11 mouse cellular contexts compared by ENCODE assay signal in genomic region chr7:101028444-101028757, GRCm38 (mm10). TPM values are rescaled to one million over a fixed set of nuclear protein-coding genes. Genes with fewer than 3 reads are reported as not detected.
DNase-seq lines count a peak whose midpoint lies in the region; ATAC-seq and TF ChIP-seq lines count a peak whose summit lies in the region.
"Had no signal": no experiment of that assay in that cellular context is flagged by ENCODE, and none has a peak within 500 bp of the region (broad histone marks: within the 10 kb centered on the region; RNA-seq: fewer than 3 reads in every experiment).

No protein-coding gene starts in this region.

- no peak for TF ChIP-seq CTCF in midbrain, postnatal 0 days (IDR thresholded peaks at IDR 0.05)

- ATAC-seq in midbrain, postnatal 0 days (ENCODE audit: low FRiP score), result no peak
- no peak for ATAC-seq in midbrain, embryonic 16.5 days
- 0 out of 2 replicates have a peak, but pooled peaks have one; percentile 47 for ATAC-seq in monocyte, adult 5-6 weeks (replicated peaks; ENCODE audit: insufficient number of reproducible peaks, low FRiP score, low TSS enrichment, poor library complexity, severe bottlenecking)
- ATAC-seq in forebrain, embryonic 14.5 days, result no peak

- H3K9me3 ChIP-seq in midbrain, postnatal 0 days (ENCODE audit: low read length), result no peaks in the 10 kb centered on the region
- no peaks in the 10 kb centered on the region for H3K9me3 ChIP-seq in midbrain, embryonic 16.5 days (replicated peaks; ENCODE audit: control insufficient read depth, low read length, poor library complexity, severe bottlenecking)
- no peaks in the 10 kb centered on the region for H3K9me3 ChIP-seq in forebrain, embryonic 14.5 days (replicated peaks; ENCODE audit: control insufficient read depth, low read length)
- H3K9me3 ChIP-seq: embryonic facial prominence, embryonic 13.5 days; forebrain, embryonic 12.5 days had no signal

- H3K36me3 ChIP-seq in midbrain, postnatal 0 days (ENCODE audit: insufficient read depth, low read length), result no peaks in the 10 kb centered on the region
- H3K36me3 ChIP-seq in midbrain, embryonic 16.5 days (ENCODE audit: control insufficient read depth, insufficient read depth, low read length), result no peaks in the 10 kb centered on the region
- H3K36me3 ChIP-seq in forebrain, embryonic 14.5 days (ENCODE audit: control insufficient read depth, insufficient read depth, low read length), result no peaks in the 10 kb centered on the region
- H3K36me3 ChIP-seq: embryonic facial prominence, embryonic 13.5 days; forebrain, embryonic 12.5 days had no signal

- H3K4me2 ChIP-seq in midbrain, postnatal 0 days (ENCODE audit: low read depth, low read length, poor library complexity, severe bottlenecking), result no peak overlapping the region
- H3K4me2 ChIP-seq in midbrain, embryonic 16.5 days (ENCODE audit: low read length), result no peak overlapping the region
- H3K4me2 ChIP-seq in forebrain, embryonic 14.5 days (ENCODE audit: low read length), result no peak overlapping the region
- H3K4me2 ChIP-seq: embryonic facial prominence, embryonic 13.5 days; forebrain, embryonic 12.5 days had no signal

- H3K4me3 ChIP-seq in midbrain, postnatal 0 days (ENCODE audit: low read depth, low read length), result no peak overlapping the region
- H3K4me3 ChIP-seq in midbrain, embryonic 16.5 days (ENCODE audit: low read depth, low read length), result no peak overlapping the region
- H3K4me3 ChIP-seq in forebrain, embryonic 14.5 days (ENCODE audit: low read depth, low read length), result no peak overlapping the region
- H3K4me3 ChIP-seq: embryonic facial prominence, embryonic 13.5 days; forebrain, embryonic 12.5 days had no signal

- peak; percentile 30 for DNase-seq in gastrocnemius, adult 18-20 months (ENCODE audit: low spot score)
- no peak for DNase-seq in gastrocnemius, postnatal 4 days (ENCODE audit: low spot score in 2 of 2)
- DNase-seq in midbrain, postnatal 0 days (ENCODE audit: low spot score), result peak; percentile 26
- peak; percentile 57 to 68 for DNase-seq in lung, adult 18-20 months
- no peak for DNase-seq in forebrain, embryonic 14.5 days (ENCODE audit: low spot score)
- DNase-seq in retina, embryonic 14.5 days (ENCODE audit: low spot score), result no peak
- DNase-seq: spleen, adult 18-20 months had no signal

- 89% methylated on average over 5 of the region's 5 CpGs for WGBS in midbrain, postnatal 0 days
- WGBS in midbrain, embryonic 16.5 days, result 93% methylated on average over 5 of the region's 5 CpGs
- 97% methylated on average over 5 of the region's 5 CpGs for WGBS in forebrain, embryonic 14.5 days

- H3K9ac ChIP-seq in midbrain, postnatal 0 days (replicated peaks; ENCODE audit: low read length, poor library complexity, severe bottlenecking), result no peak overlapping the region
- no peak overlapping the region for H3K9ac ChIP-seq in midbrain, embryonic 16.5 days (ENCODE audit: low read depth, low read length)
- H3K9ac ChIP-seq in forebrain, embryonic 14.5 days (ENCODE audit: low read length), result no peak overlapping the region
- H3K9ac ChIP-seq: embryonic facial prominence, embryonic 13.5 days; forebrain, embryonic 12.5 days had no signal

- H3K27me3 ChIP-seq in midbrain, postnatal 0 days (ENCODE audit: insufficient read depth, low read length), result no peaks in the 10 kb centered on the region
- no peaks in the 10 kb centered on the region for H3K27me3 ChIP-seq in midbrain, embryonic 16.5 days (ENCODE audit: control insufficient read depth, insufficient read depth, low read depth, low read length)
- H3K27me3 ChIP-seq in forebrain, embryonic 14.5 days (replicated peaks; ENCODE audit: control insufficient read depth, insufficient read depth, low read length), result no peaks in the 10 kb centered on the region
- H3K27me3 ChIP-seq: embryonic facial prominence, embryonic 13.5 days had no signal

- H3K4me1 ChIP-seq in midbrain, postnatal 0 days (ENCODE audit: insufficient read depth, low read length), result no peaks in the 10 kb centered on the region
- H3K4me1 ChIP-seq in midbrain, embryonic 16.5 days (ENCODE audit: control insufficient read depth, insufficient read depth, low read length), result no peaks in the 10 kb centered on the region
- H3K4me1 ChIP-seq in forebrain, embryonic 14.5 days (ENCODE audit: control insufficient read depth, insufficient read depth, low read length), result no peaks in the 10 kb centered on the region

- no peak overlapping the region for H3K27ac ChIP-seq in midbrain, postnatal 0 days (ENCODE audit: low read depth, low read length)
- no peak overlapping the region for H3K27ac ChIP-seq in midbrain, embryonic 16.5 days (ENCODE audit: low read length)
- H3K27ac ChIP-seq in forebrain, embryonic 14.5 days (ENCODE audit: low read depth, low read length), result no peak overlapping the region
- H3K27ac ChIP-seq: embryonic facial prominence, embryonic 13.5 days; forebrain, embryonic 12.5 days had no signal

RNA-seq across cellular contexts. Expression of gene P2ry2, which starts 15.7 kb away (rescaled TPM):
- total RNA-seq in gastrocnemius, adult 18-20 months (2021), result 10 to 100 TPM; 30.7 to 32.7 TPM
- 10 to 100 TPM; 30.8 to 33.2 TPM for total RNA-seq in gastrocnemius, postnatal 4 days (2021)
- 0.44 and 0.85 TPM in 2 replicates for total RNA-seq in midbrain, postnatal 0 days (2014; rRNA removed)
- polyA plus RNA-seq in midbrain, postnatal 0 days (2015; fragmentation: Nextera tagmentation; extraction: Ambion mirVana), result 0.16 and 0.28 TPM in 2 replicates
- polyA plus RNA-seq in midbrain, embryonic 16.5 days (2015; fragmentation: Nextera tagmentation; extraction: Ambion mirVana), result 0.21 and 0.22 TPM in 2 replicates
- 0.19 to 6.9 TPM (median 0.49 TPM) in 3 replicates for total RNA-seq in monocyte, adult 5-6 weeks (2017)
- 0.08 TPM in 1 of 2 replicates, not detected in the other for polyA plus RNA-seq in forebrain, embryonic 14.5 days (2014; fragmentation: Nextera tagmentation; extraction: Ambion mirVana)

RNA-seq across cellular contexts. Expression of gene P2ry6, which starts 54.0 kb away (rescaled TPM):
- under 1 TPM; 0.59 to 0.90 TPM for total RNA-seq in gastrocnemius, adult 18-20 months (2021)
- total RNA-seq in gastrocnemius, postnatal 4 days (2021), result 1 to 10 TPM; 5.8 to 7.4 TPM
- 2.0 and 4.3 TPM in 2 replicates for total RNA-seq in midbrain, postnatal 0 days (2014; rRNA removed)
- polyA plus RNA-seq in midbrain, postnatal 0 days (2015; fragmentation: Nextera tagmentation; extraction: Ambion mirVana), result 2.7 and 3.3 TPM in 2 replicates
- 2.8 and 3.0 TPM in 2 replicates for polyA plus RNA-seq in midbrain, embryonic 16.5 days (2015; fragmentation: Nextera tagmentation; extraction: Ambion mirVana)
- 15.7 to 27.7 TPM (median 22.9 TPM) in 3 replicates for total RNA-seq in monocyte, adult 5-6 weeks (2017)
- polyA plus RNA-seq in forebrain, embryonic 14.5 days (2014; fragmentation: Nextera tagmentation; extraction: Ambion mirVana), result 2.3 and 3.2 TPM in 2 replicates

Comparison
In these comparisons a context has a peak if more than half of its experiments do, and no peak if none do; other contexts are left out.
1. DNase-seq: peak in gastrocnemius, adult 18-20 months (single experiment), midbrain, postnatal 0 days (single experiment) and lung, adult 18-20 months (2 of 2); none in gastrocnemius, postnatal 4 days (0 of 2), forebrain, embryonic 14.5 days (single experiment) and retina, embryonic 14.5 days (single experiment).